Mouse (Mus musculus) spleen, adult 2 months (tissue): ENCODE data around the gene Tgfbr3.

Source experiments
- CTCF ChIP-seq: fragments of 200-500 bp; IDR thresholded peaks from 2 replicates; pipeline ENCODE4 v1.5.1; 2011; ENCODE audit warnings: mild to moderate bottlenecking, inconsistent platforms; ENCODE audit not compliant: insufficient read depth, insufficient read length, insufficient replicate concordance; ENCODE audit errors: extremely low read depth
- POLR2A ChIP-seq: fragments of 200-500 bp; IDR thresholded peaks from 2 replicates; pipeline ENCODE4 v1.6.1; 2011; ENCODE audit warnings: low read depth, low read length, inconsistent platforms

GRCm38 (mm10) chr5:107094233-107094632 is 195.2 kb downstream of the Tgfbr3 start:
- TF ChIP-seq CTCF (no peak), POLR2A (no peak)
